Mouse (Mus musculus) hindlimb bud, embryonic 11.5 days (tissue): ENCODE measurements around the gene Sp9.
A peak's percentile ranks its signal among the peaks of the same experiment; 100 is the strongest.

Experiments
- DNase-seq: peaks from one replicate; pipeline ENCODE4 v3.0.0-alpha.2; 2012; ENCODE audit warnings: low read depth, low spot score; ENCODE audit errors: extremely low spot score

Sp9 gene

DNA sequence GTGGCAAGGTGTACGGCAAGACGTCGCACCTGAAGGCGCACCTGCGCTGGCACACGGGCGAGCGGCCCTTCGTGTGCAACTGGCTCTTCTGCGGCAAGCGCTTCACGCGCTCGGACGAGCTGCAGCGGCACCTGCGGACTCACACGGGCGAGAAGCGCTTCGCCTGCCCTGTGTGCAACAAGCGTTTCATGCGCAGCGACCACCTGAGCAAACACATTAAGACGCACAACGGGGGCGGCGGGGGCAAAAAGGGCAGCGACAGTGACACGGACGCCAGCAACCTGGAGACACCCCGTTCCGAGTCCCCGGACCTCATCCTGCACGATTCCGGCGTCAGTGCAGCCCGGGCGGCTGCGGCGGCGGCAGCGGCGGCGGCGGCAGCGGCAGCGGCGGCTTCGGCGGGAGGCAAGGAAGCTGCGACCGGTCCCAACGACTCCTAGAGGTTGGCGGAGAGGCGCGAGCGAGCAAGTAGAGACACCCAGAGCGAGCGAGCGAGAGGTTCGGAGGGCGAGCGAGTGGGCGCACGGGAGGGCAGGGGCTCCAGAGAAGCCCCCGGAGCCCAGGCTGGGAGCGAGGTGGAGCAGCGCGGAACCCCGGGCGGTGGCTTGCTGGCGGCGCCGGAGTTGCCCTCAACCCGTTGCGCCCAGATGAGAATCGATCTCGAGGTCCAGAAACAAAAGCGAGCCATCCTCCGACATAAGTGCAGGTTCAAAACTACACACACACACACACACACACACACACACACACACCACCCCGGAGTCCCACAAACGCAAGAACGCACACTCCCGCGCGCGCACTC is 2.6 kb downstream of the Sp9 start:
- no peak for DNase-seq

DNA sequence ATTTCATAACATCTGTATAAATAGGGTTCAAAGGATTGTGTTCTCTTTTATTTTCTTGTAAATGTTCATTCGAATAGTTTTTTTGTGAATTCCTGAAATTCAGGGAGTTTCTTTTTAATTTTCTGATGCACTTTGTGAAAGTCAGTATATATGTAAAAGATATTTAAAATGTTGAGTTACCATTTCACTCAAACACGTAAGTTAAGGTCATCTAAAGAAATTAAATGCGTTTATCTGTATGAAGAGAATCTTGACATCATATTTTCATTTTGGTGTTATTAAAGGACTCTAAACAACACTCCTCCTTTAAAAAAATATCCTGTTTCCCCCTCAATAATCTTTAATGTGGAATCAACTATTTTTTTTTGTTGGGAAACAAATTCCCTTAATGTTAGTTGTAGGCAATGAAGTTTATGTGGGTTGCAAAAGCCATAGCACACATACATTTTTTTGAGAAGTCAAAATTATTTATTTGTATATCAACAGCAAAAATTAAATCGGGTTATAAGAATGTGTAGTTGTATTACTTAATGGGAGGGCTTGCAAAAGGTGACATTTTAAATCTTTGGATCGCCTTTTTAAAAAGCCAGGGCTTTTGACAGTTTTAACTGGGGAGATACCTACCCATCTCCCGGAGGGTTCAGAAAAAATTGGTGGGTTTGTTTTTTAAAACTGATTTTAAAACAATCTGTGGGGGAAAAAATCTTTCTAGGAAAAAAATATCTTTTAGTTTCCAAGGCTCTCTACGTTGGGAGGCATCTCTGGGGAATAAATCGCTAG is 3.7 kb downstream of the Sp9 start:
- DNase-seq: no peak

DNA sequence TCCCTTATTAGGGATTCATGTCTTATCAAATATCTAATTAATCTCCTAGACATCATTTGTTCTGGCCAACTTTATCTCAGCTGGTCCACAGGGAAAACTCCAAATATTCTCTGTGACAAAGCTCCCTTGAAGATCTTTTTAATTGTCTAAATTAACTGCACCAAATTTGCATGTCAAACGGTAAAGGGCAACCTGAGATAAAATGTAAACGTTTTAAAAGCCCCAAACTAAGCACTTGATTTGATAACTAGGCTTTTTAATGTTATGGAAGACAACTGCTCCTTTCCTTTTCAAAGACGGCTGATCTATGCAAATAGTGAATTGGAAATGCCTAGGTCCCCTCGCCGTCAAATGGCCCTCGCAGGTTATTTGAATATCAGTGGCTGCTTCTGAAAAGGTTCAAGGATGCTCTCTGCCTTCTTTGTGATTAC is 4.4 kb downstream of the Sp9 start:
- DNase-seq: no peak

- no peak for DNase-seq
Measured at GRCm38 (mm10) chr2:73277021-73277708, 5.4 kb downstream of the Sp9 start.

- no peak for DNase-seq
Measured at GRCm38 (mm10) chr2:73277709-73278075, 6.0 kb downstream of the Sp9 start.

- peak; percentile 93 for DNase-seq
Measured at GRCm38 (mm10) chr2:73278131-73278854, 6.6 kb downstream of the Sp9 start.

DNA sequence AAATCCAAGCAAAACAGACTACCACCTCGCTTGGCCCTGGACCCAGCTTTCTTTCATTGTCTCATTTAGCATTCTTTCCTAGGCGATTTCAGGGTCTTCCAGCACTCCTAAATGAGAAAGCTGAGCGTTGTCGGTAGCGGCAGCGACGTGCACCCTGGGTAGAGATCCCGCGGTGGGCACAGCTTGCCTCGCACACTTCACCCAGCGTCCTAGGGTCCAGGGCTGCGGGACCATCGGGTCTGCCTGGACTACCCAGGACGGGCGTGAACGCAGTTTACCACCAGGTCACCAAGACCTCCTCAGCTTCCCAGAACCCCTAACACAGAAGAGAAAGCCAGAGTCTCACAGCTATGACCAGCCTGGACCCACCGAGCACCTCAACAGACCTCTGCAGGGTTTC is 7.1 kb downstream of the Sp9 start:
- no peak for DNase-seq

DNA sequence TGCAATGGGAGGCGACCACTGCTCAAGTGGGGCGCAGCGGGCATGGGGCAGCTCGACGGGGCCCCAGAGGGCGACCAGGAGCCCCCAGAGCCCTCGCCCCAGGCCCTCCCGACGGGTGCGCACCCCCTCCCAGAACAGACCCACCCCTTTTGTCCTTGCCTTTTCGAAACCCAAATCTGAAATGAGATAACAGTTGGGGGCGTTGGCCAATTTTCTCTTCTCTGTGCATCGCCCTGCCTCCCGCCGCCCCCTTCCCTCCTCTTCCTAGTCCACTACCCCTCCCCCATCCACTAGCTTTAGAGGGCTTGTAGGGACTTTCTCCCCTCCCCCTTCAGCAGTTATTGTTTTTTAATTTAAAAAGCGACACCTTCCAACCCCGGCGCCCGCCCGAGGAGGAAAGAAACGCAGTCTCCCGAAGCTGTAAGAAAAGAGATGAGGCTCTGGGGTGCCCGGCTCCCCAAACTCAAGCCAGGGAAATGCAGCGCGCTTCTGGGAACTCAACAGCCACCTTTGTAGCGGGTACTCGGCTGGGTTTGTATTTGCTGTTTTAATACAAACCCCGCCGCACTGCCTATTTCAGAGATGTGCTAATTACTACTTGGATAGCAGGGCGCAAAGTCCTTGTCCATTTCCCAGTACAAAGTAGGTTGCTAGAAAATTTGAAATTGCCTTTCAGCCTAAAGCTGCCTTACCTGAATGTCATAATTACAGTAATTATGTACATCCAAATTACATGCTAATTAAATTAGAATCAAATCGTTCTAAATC is 7.7 kb downstream of the Sp9 start:
- DNase-seq: no peak

DNA sequence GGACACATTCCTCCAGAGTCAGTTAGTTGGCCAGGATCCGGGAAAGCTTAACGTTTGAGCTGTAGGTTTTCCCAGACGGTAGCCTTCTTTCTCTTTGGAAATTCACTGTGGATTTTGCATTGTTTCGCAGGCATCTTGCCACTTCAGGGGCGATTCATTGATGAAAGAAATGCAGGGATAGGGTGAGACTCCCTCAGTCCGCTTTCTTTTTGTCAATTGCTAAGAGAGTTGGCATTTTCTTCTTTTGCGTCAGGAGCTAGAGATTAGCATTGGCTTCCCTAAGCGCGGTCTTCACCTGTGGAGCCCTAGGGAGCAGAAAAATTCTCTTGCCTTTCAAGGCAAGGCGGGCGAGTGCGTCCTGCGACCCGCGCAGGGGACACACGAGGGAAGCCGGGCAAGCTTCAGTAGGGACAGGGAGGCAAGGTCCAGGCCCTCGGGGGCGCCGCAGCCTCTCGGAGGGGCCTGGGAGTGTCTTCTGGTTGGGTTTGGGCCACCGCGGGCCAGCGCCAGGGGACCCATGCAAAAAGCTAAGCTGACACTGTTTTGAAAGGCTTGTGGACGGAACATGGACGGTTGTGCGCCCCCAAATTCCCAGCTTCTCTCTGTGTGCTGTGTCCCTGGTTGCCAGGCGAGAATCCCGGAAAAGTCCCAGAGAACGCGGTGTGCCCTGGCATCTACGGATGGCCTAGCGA is 8.8 kb downstream of the Sp9 start:
- DNase-seq: no peak

DNA sequence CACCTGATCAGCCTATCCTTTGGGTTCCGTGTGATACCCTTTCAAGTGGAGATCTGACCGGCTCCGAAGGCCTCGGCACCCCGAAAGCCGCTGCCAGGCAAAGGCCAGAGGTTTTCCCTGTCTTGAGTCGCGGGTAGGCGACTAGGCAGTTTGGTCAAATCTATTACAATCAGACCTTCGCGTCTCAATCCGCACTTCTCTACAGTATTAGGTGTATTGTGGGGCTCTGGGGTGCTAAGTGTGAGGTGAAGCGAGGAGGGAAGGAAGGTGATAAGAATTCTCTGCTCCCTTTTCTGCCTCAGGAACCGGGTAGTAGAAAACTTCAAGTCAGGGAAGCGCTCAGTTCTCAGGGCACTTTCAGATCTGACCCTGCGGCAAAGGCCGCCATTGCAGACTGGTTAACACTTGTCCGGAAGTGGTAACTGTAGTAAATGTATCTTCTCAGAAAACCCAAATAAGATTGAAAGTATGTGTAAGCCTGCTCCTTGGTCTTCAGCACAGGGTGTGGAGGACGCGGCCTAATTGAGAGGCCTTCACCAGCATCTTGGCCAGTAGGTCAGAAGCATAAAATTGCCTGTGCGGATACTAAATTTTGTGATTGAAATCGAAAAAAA is 9.4 kb downstream of the Sp9 start:
- no peak for DNase-seq

- no peak for DNase-seq
Measured at GRCm38 (mm10) chr2:73281707-73282106, 10.0 kb downstream of the Sp9 start.

- no peak for DNase-seq
Measured at GRCm38 (mm10) chr2:73285630-73286029, 13.9 kb downstream of the Sp9 start.

GRCm38 (mm10) chr2:73291130-73291529 is 19.4 kb downstream of the Sp9 start:
- DNase-seq: no peak

DNA sequence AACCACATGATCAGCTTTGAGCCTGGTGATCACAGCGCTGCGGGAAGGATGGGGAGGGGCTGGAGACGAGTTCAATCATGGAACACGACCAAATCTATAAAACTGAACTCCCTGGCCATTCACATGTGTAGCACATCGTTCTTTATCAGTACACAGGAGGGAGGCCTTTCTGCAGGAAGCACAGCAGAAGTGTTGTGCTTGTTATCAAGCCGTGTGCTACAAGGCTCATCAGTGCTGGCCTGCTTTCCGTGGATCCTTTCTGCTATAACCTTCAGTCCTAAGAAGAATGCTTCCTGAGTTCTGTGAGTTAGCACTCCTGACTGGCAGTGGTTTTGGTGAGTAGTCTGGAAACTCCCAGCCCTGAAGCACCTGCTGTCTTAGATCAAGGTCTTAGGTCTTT is 23.3 kb downstream of the Sp9 start:
- DNase-seq: no peak

DNA sequence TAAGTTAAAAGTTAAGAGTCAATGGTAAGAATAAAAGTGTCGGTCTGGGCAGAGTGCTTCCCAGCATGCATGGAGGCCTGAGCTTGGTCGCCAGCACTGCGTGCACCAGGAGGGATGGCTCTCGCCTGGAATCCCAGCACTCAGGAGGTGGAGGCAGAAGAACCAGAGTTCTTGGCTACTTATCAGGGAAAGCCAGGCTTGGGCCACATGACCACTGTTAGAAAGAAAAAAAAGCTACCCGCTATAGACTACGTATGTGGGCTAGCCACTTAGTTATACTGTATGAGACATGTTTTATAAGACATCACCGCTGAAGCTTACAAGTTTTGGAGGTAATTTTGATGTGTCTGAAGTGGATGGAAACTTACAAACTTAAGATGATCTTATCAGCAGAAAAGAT is 26.4 kb downstream of the Sp9 start:
- DNase-seq: no peak

DNA sequence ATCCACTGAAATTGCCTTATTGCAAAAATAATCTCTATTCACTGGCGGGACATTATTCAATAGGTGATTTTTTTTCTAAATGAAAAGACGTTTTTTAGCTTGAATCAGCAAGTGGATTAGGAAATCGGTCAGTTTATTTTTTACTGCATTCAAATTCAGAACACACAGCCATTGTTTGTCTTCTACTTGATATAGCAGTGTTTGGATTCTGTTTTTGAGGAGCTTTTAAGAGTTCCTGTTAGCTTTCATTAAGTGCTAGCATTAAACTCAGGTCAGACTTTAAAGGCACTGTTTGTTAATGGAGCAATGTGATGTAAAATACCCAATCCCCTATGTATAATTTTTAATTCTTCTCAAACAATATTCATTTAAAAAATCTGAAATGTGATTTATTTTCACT is 27.1 kb downstream of the Sp9 start:
- DNase-seq: no peak

- DNase-seq: no peak
Measured at GRCm38 (mm10) chr2:73301979-73302378, 30.3 kb downstream of the Sp9 start.

GRCm38 (mm10) chr2:73302722-73303121 is 31.0 kb downstream of the Sp9 start:
- DNase-seq: no peak

DNA sequence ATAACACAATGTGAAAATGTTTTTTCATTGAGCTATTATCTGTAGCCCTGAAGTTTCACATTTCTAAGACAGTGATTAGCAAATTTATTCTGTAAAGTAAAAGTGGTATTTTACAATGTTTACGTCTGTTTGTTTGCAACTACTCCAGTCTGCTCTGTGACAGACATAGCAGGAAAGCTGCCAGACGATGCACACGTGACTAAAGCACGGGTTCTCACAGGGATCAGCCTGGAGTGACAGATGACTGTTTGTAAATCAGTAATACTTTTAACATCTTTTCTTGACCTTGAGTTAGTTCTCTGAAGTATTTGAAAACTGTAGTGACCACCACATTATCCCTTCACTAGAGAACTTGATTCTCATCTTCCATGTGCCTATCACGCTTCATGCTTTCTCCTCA is 32.8 kb downstream of the Sp9 start:
- DNase-seq: no peak
